Mouse (Mus musculus) lung, postnatal 0 days (tissue): ENCODE measurements around the gene B4galnt2. TPM values are rescaled to one million over a fixed set of nuclear protein-coding genes. Genes with fewer than 3 reads are reported as not detected.

ENCODE experiments used
- ATAC-seq: fragments of 200-750 bp; cut with Nextera tagmentation; 2 replicates; pipeline ENCODE4 v1.8.0; 2017; ENCODE audit warnings: moderate library complexity
- DNase-seq: peaks from one replicate; pipeline ENCODE4 v3.0.0-alpha.2; 2016; ENCODE audit warnings: low spot score
- H3K27ac ChIP-seq: fragments of 300-500 bp; sonication (generic); 2 replicates; pipeline ENCODE4 v1.5.1; 2014; ENCODE audit warnings: antibody characterized with exemption, mild to moderate bottlenecking, low read length, mixed read lengths
- H3K27me3 ChIP-seq: fragments of 300-500 bp; sonication (generic); replicated peaks from 2 replicates; pipeline ENCODE4 v1.6.1; 2014; ENCODE audit warnings: low read length, mixed read lengths; ENCODE audit not compliant: insufficient read depth
- H3K36me3 ChIP-seq: fragments of 300-500 bp; sonication (generic); 2 replicates; pipeline ENCODE4 v1.6.1; 2014; ENCODE audit warnings: low read length, mixed read lengths; ENCODE audit not compliant: insufficient read depth
- H3K4me1 ChIP-seq: fragments of 300-500 bp; sonication (generic); 2 replicates; pipeline ENCODE4 v1.6.1; 2014; ENCODE audit warnings: antibody characterized with exemption, low read depth, low read length, mixed read lengths; ENCODE audit not compliant: insufficient read depth
- H3K4me2 ChIP-seq: fragments of 300-500 bp; sonication (generic); replicated peaks from 2 replicates; pipeline ENCODE4 v1.6.1; 2014; ENCODE audit warnings: low read depth, mild to moderate bottlenecking, low read length, moderate library complexity, mixed read lengths
- H3K4me3 ChIP-seq: fragments of 300-500 bp; sonication (generic); 2 replicates; pipeline ENCODE4 v1.5.1; 2014; ENCODE audit warnings: low read depth, low read length
- H3K9ac ChIP-seq: fragments of 300-500 bp; sonication (generic); replicated peaks from 2 replicates; pipeline ENCODE4 v1.6.1; 2014; ENCODE audit warnings: low read depth, mild to moderate bottlenecking
- H3K9me3 ChIP-seq: fragments of 300-500 bp; sonication (generic); 2 replicates; pipeline ENCODE4 v1.6.1; 2016; ENCODE audit warnings: low read length, mixed read lengths
- CTCF ChIP-seq: IDR thresholded peaks from 2 replicates; pipeline ENCODE4 v1.5.1; 2016; ENCODE audit warnings: antibody characterized with exemption, mild to moderate bottlenecking
- EP300 ChIP-seq: IDR thresholded peaks from 2 replicates; pipeline ENCODE4 v1.6.1; 2016; ENCODE audit warnings: antibody characterized with exemption, mild to moderate bottlenecking, control low read depth
- WGBS: fragments of 180-500 bp; shearing (Covaris S2); extraction: QIAGEN DNeasy Blood & Tissue Kit; methylation state at CpG from one replicate; pipeline ENCODE4 v1.1.7; 2014; 5-methylcytosine and 5-hydroxymethylcytosine counted together
- microRNA-seq: library from miRNA; unstranded; fragments of <30 nt; microRNA quantifications from one replicate; pipeline ENCODE4, GENCODE M21; 2016
- polyA plus RNA-seq: library from polyadenylated mRNA; unstranded; fragments of >200 nt; fragmentation: Nextera tagmentation; extraction: Ambion mirVana; gene quantifications from 2 replicates; pipeline ENCODE4 v1.2.1, GENCODE M21; 2015

The B4galnt2 gene
- polyA plus RNA-seq, 1 experiment from 2014 or later = not detected

GRCm38 (mm10) chr11:95821511-95821910, 93.2 kb downstream of the B4galnt2 start:
- no peak for DNase-seq
- no peak overlapping the region for H3K4me3 ChIP-seq
- H3K4me1 ChIP-seq = no peaks in the 10 kb centered on the region
- no peak for ATAC-seq
- H3K36me3 ChIP-seq = no peaks in the 10 kb centered on the region
- no peak overlapping the region for H3K4me2 ChIP-seq
- H3K9me3 ChIP-seq = no peaks in the 10 kb centered on the region
- no peaks in the 10 kb centered on the region for H3K27me3 ChIP-seq
- H3K9ac ChIP-seq = no peak overlapping the region
- WGBS = 86% methylated on average over 3 of the region's 3 CpGs
- TF ChIP-seq CTCF = no peak
- no peak for TF ChIP-seq EP300
- no peak overlapping the region for H3K27ac ChIP-seq

- no peak overlapping the region for H3K9ac ChIP-seq
- 75% methylated on average over 8 of the region's 8 CpGs for WGBS
- no peak overlapping the region for H3K27ac ChIP-seq
- H3K27me3 ChIP-seq = no peaks in the 10 kb centered on the region
- H3K9me3 ChIP-seq = no peaks in the 10 kb centered on the region
- no peaks in the 10 kb centered on the region for H3K4me1 ChIP-seq
- ATAC-seq = no peak
- TF ChIP-seq EP300 = no peak
- TF ChIP-seq CTCF = no peak
- no peak overlapping the region for H3K4me2 ChIP-seq
- no peak for DNase-seq
- H3K36me3 ChIP-seq = no peaks in the 10 kb centered on the region
- H3K4me3 ChIP-seq = no peak overlapping the region
These were observed 95.6 kb downstream of the B4galnt2 start for GRCm38 (mm10) chr11:95819138-95819537.

Small RNA genes lying within 50 kb of the gene (microRNA-seq; reads per million reads assigned to microRNA genes)
- gene Mir3063 = not detected

Other genes starting within 250 kb of the B4galnt2 start
- 94.7 and 95.1 TPM in 2 replicates for gene Phb, start 247.9 kb downstream of the B4galnt2 start, polyA plus RNA-seq
- gene Zfp652, start 202.2 kb downstream of the B4galnt2 start, polyA plus RNA-seq = 18.5 and 19.6 TPM in 2 replicates
- gene B130006D01Rik, start 191.3 kb downstream of the B4galnt2 start, polyA plus RNA-seq = 0.42 and 0.61 TPM in 2 replicates
- gene Phospho1, start 90.4 kb downstream of the B4galnt2 start, polyA plus RNA-seq = 1.3 and 1.6 TPM in 2 replicates
- 62.5 and 75.9 TPM in 2 replicates for gene Gngt2, start 77.7 kb downstream of the B4galnt2 start, polyA plus RNA-seq
- gene Abi3, start 72.4 kb downstream of the B4galnt2 start, polyA plus RNA-seq = 29.4 and 33.3 TPM in 2 replicates
- 4.3 and 6.1 TPM in 2 replicates for gene Igf2bp1, start 91.0 kb upstream of the B4galnt2 start, polyA plus RNA-seq
- not detected in 2 replicates for gene Gip, start 109.7 kb upstream of the B4galnt2 start, polyA plus RNA-seq
- 72.9 and 77.9 TPM in 2 replicates for gene Snf8, start 120.0 kb upstream of the B4galnt2 start, polyA plus RNA-seq
- gene Ube2z, start 150.5 kb upstream of the B4galnt2 start, polyA plus RNA-seq = 29.6 and 31.6 TPM in 2 replicates
- gene Atp5g1, start 160.8 kb upstream of the B4galnt2 start, polyA plus RNA-seq = 324 and 382 TPM in 2 replicates
- gene Calcoco2, start 197.1 kb upstream of the B4galnt2 start, polyA plus RNA-seq = 0.74 and 0.98 TPM in 2 replicates
- gene Ttll6, start 218.9 kb upstream of the B4galnt2 start, polyA plus RNA-seq = 0.99 and 1.3 TPM in 2 replicates